Mouse (Mus musculus): Measurements from ENCODE around the gene Hoxc9. TPM values are rescaled to one million over a fixed set of nuclear protein-coding genes. Genes with fewer than 3 reads are reported as not detected.

Gene Hoxc9
- total RNA-seq, 2 experiments from 2014 or later: not detected

DNA sequence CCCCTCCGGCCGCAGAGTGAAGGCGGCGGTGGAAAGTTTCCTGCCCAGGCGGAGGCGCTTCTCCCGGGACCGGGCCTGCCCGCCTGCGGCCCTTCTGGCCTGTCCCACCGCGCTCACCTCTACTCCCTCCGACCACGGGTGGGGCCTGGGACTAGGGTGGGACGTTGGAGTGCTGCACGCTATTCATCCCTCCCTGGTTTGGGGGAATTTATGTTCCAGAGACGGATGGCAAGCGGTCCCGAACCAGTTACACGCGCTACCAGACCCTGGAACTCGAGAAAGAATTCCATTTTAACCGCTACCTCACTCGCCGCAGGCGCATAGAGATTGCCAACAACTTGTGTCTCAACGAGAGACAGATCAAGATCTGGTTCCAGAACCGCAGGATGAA is 38.8 kb downstream of the Hoxc9 start:
- Histone ChIP-seq H3K4me3 (no peak overlapping the region), H3K27ac (no peak overlapping the region)
- no peak for TF ChIP-seq CTCF (conservative IDR thresholded peaks at IDR 0.05)
- DNase-seq (ENCODE audit: low spot score in 2 of 2): no peak

- no peak for TF ChIP-seq CTCF (conservative IDR thresholded peaks at IDR 0.05)
- DNase-seq (ENCODE audit: low spot score in 2 of 2): no peak
- no peak overlapping the region for H3K27ac ChIP-seq
- no peak overlapping the region for H3K4me3 ChIP-seq
These were observed 39.3 kb downstream of the Hoxc9 start for GRCm38 (mm10) chr15:103015406-103016166.

- no peak for TF ChIP-seq CTCF (conservative IDR thresholded peaks at IDR 0.05)
- DNase-seq (ENCODE audit: low spot score in 2 of 2): no peak
- H3K27ac ChIP-seq: no peak within 1 kb of the TSS
- H3K4me3 ChIP-seq: no peak within 1 kb of the TSS
These were observed 42.4 kb downstream of the Hoxc9 start, which contains the start of gene Hoxc4 for GRCm38 (mm10) chr15:103018636-103019035. Gene Hoxc4, plus strand, starts transcription at chr15:103018934.

- no peak for DNase-seq (ENCODE audit: low spot score in 2 of 2)
- H3K4me3 ChIP-seq: no peak overlapping the region
- H3K27ac ChIP-seq: no peak overlapping the region
- no peak for TF ChIP-seq CTCF (conservative IDR thresholded peaks at IDR 0.05)
These were observed 44.7 kb downstream of the Hoxc9 start for GRCm38 (mm10) chr15:103020899-103021418.

DNA sequence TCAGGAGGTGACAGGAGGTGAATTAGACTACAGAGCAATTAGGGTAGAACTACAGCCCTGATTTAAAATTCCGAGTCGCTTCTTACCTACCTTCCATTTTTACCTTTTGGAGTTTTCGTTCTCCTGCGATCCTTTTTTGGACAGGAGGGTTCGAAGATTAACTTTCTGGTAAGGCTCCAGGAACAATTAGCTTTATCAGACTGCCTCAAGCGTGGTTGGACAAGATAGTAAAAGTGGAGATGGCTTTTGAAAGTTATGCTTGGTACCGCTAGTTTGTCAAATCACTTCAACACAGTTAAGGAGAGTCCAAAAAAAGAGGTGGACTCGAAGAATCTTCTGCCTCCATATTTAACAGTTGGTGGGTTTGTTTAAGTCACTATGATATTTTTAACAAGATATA is 45.3 kb downstream of the Hoxc9 start:
- no peak for DNase-seq (ENCODE audit: low spot score in 2 of 2)
- TF ChIP-seq CTCF (conservative IDR thresholded peaks at IDR 0.05): no peak
- Histone ChIP-seq H3K4me3 (no peak overlapping the region), H3K27ac (no peak overlapping the region)

GRCm38 (mm10) chr15:103024131-103024530 is 47.9 kb downstream of the Hoxc9 start:
- no peak for TF ChIP-seq CTCF (conservative IDR thresholded peaks at IDR 0.05)
- DNase-seq (ENCODE audit: low spot score in 2 of 2): no peak
- no peak overlapping the region for H3K4me3 ChIP-seq
- no peak overlapping the region for H3K27ac ChIP-seq

- TF ChIP-seq CTCF (conservative IDR thresholded peaks at IDR 0.05): no peak
- no peak overlapping the region for H3K4me3 ChIP-seq
- no peak overlapping the region for H3K27ac ChIP-seq
- no peak for DNase-seq (ENCODE audit: low spot score in 2 of 2)
These were observed 51.3 kb downstream of the Hoxc9 start for GRCm38 (mm10) chr15:103027266-103028235.

- TF ChIP-seq CTCF (conservative IDR thresholded peaks at IDR 0.05): no peak
- Histone ChIP-seq H3K27ac (no peak overlapping the region), H3K4me3 (no peak overlapping the region)
- DNase-seq (ENCODE audit: low spot score in 2 of 2): no peak
These were observed 52.8 kb downstream of the Hoxc9 start for GRCm38 (mm10) chr15:103028916-103029512.

DNA sequence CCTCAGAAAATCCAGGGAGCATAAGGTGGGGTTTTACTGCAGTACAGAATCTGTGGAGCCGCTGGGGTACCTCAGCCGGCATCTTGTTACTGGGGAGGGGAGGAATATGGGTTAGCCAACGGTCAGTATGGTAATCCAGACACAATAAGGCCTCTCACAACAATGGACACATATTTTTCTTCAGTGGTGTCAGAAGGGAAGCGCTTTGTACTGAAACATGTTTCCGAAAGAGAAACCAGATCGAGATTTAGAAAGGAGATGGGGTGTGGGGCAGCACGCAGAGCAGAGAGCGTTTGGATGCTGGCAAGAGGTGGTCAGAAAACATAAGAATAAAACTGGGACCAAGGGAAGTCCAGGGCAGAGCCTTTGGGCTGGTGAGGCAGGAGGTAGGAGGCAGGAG is 53.9 kb downstream of the Hoxc9 start:
- Histone ChIP-seq H3K27ac (no peak overlapping the region), H3K4me3 (no peak overlapping the region)
- no peak for TF ChIP-seq CTCF (conservative IDR thresholded peaks at IDR 0.05)
- no peak for DNase-seq (ENCODE audit: low spot score in 2 of 2)

- TF ChIP-seq CTCF (conservative IDR thresholded peaks at IDR 0.05): no peak
- H3K27ac ChIP-seq: no peak overlapping the region
- no peak for DNase-seq (ENCODE audit: low spot score in 2 of 2)
These were observed 55.9 kb downstream of the Hoxc9 start for GRCm38 (mm10) chr15:103032167-103032566.

GRCm38 (mm10) chr15:103032646-103033575 is 56.7 kb downstream of the Hoxc9 start:
- H3K27ac ChIP-seq: no peak overlapping the region
- no peak for TF ChIP-seq CTCF (conservative IDR thresholded peaks at IDR 0.05)
- no peak for DNase-seq (ENCODE audit: low spot score in 2 of 2)
- H3K4me3 ChIP-seq: no peak overlapping the region

More at GRCm38 (mm10) chr15:103032167-103032566, 55.9 kb downstream of the Hoxc9 start:
- H3K4me3 ChIP-seq: no peak overlapping the region

All from layer of hippocampus, adult 2 months (tissue).